Mouse (Mus musculus) stomach, postnatal 0 days (tissue): ENCODE measurements around the gene Tmem138. TPM values are rescaled to one million over a fixed set of nuclear protein-coding genes. Genes with fewer than 3 reads are reported as not detected.
A peak's percentile ranks its signal among the peaks of the same experiment; 100 is the strongest.

Experiments used
- ATAC-seq: fragments of 200-750 bp; cut with Nextera tagmentation; 2 replicates; pipeline ENCODE4 v1.8.0; 2017; ENCODE audit not compliant: low FRiP score, low TSS enrichment
- DNase-seq: peaks from one replicate; pipeline ENCODE4 v3.0.0-alpha.2; 2016; ENCODE audit warnings: low spot score
- H3K27ac ChIP-seq: fragments of 300-500 bp; sonication (generic); replicated peaks from 2 replicates; pipeline ENCODE4 v1.5.1; 2014; ENCODE audit warnings: mild to moderate bottlenecking, control low read depth
- H3K27me3 ChIP-seq: fragments of 300-500 bp; sonication (generic); 2 replicates; pipeline ENCODE4 v1.6.1; 2014; ENCODE audit warnings: low read length; ENCODE audit not compliant: control insufficient read depth, insufficient read depth
- H3K36me3 ChIP-seq: fragments of 300-500 bp; sonication (generic); 2 replicates; pipeline ENCODE4 v1.6.1; 2014; ENCODE audit warnings: low read length, mixed read lengths; ENCODE audit not compliant: control insufficient read depth, insufficient read depth
- H3K4me1 ChIP-seq: fragments of 300-500 bp; sonication (generic); replicated peaks from 2 replicates; pipeline ENCODE4 v1.6.1; 2014; ENCODE audit warnings: antibody characterized with exemption; ENCODE audit not compliant: control insufficient read depth, insufficient read depth
- H3K4me2 ChIP-seq: fragments of 300-500 bp; sonication (generic); replicated peaks from 2 replicates; pipeline ENCODE4 v1.6.1; 2014; ENCODE audit warnings: low read depth, mild to moderate bottlenecking, control low read depth, moderate library complexity
- H3K4me3 ChIP-seq: fragments of 300-500 bp; sonication (generic); 2 replicates; pipeline ENCODE4 v1.5.1; 2014; ENCODE audit warnings: low read depth, low read length, control low read depth
- H3K9ac ChIP-seq: fragments of 300-500 bp; sonication (generic); 2 replicates; pipeline ENCODE4 v1.6.1; 2014; ENCODE audit warnings: mild to moderate bottlenecking, low read length, control low read depth, mixed read lengths
- H3K9me3 ChIP-seq: fragments of 300-500 bp; sonication (generic); 2 replicates; pipeline ENCODE4 v1.6.1; 2016; ENCODE audit warnings: low read length; ENCODE audit not compliant: control insufficient read depth
- CTCF ChIP-seq: IDR thresholded peaks from 2 replicates; pipeline ENCODE4 v1.5.1; 2016; ENCODE audit warnings: antibody characterized with exemption, low read depth, mild to moderate bottlenecking, moderate library complexity
- EP300 ChIP-seq: optimal IDR thresholded peaks from 2 replicates; pipeline ENCODE3; 2016; ENCODE audit warnings: antibody characterized with exemption
- WGBS: fragments of 180-500 bp; shearing (Covaris S2); extraction: QIAGEN DNeasy Blood & Tissue Kit; methylation state at CpG from one replicate; pipeline ENCODE4 v1.1.7; 2014; 5-methylcytosine and 5-hydroxymethylcytosine counted together
- polyA plus RNA-seq: library from polyadenylated mRNA; unstranded; fragments of >200 nt; fragmentation: Nextera tagmentation; extraction: Ambion mirVana; gene quantifications from 2 replicates; pipeline ENCODE4 v1.2.1, GENCODE M21; 2015

Tmem138 gene
- polyA plus RNA-seq, 1 experiment from 2014 or later, result 12.2 TPM

GRCm38 (mm10) chr19:10603660-10604523, 26.7 kb upstream of the Tmem138 start:
- H3K9ac ChIP-seq, result peak overlapping the region; percentile 74
- no peak for ATAC-seq

GRCm38 (mm10) chr19:10602787-10603186, 25.6 kb upstream of the Tmem138 start:
- Histone ChIP-seq H3K27me3 (no peaks in the 10 kb centered on the region), H3K4me3 (peak overlapping the region; percentile 29; the same call in 1 of the 2 replicates), H3K27ac (peak overlapping the region; percentile 92), H3K9ac (peak overlapping the region; percentile 59), H3K36me3 (peaks cover 4% of the 10 kb centered on the region; the same call in 1 of the 2 replicates), H3K4me1 (peaks cover 8% of the 10 kb centered on the region; the same call in 1 of the 2 replicates), H3K4me2 (peak overlapping the region; percentile 58), H3K9me3 (no peaks in the 10 kb centered on the region)
- DNase-seq (peak; percentile 91), ATAC-seq (peak; percentile 55; the same call in 1 of the 2 replicates)
- TF ChIP-seq CTCF (peak; percentile 93), EP300 (no peak)
- 4% methylated on average over 9 of the region's 9 CpGs for WGBS

More at GRCm38 (mm10) chr19:10603660-10604523, 26.7 kb upstream of the Tmem138 start:
- peak overlapping the region; percentile 69; the same call in 1 of the 2 replicates for H3K4me2 ChIP-seq
- no peak overlapping the region for H3K27ac ChIP-seq
- WGBS, result 77% methylated on average over 18 of the region's 18 CpGs
- H3K36me3 ChIP-seq, result peaks cover 10% of the 10 kb centered on the region; the same call in 1 of the 2 replicates
- no peaks in the 10 kb centered on the region for H3K9me3 ChIP-seq
- no peaks in the 10 kb centered on the region for H3K27me3 ChIP-seq
- peaks cover 8% of the 10 kb centered on the region; the same call in 1 of the 2 replicates for H3K4me1 ChIP-seq
- no peak for TF ChIP-seq CTCF
- TF ChIP-seq EP300, result no peak
- no peak overlapping the region for H3K4me3 ChIP-seq
- no peak for DNase-seq

GRCm38 (mm10) chr19:10602247-10602769, 25.1 kb upstream of the Tmem138 start:
- Histone ChIP-seq H3K36me3 (no peaks in the 10 kb centered on the region; the same call in 1 of the 2 replicates), H3K27me3 (no peaks in the 10 kb centered on the region), H3K9ac (peak overlapping the region; percentile 59), H3K4me2 (peak overlapping the region; percentile 58), H3K4me1 (peaks cover 8% of the 10 kb centered on the region; the same call in 1 of the 2 replicates), H3K27ac (peak overlapping the region; percentile 92), H3K9me3 (no peaks in the 10 kb centered on the region), H3K4me3 (peak overlapping the region; percentile 29; the same call in 1 of the 2 replicates)
- TF ChIP-seq CTCF, result no peak
- TF ChIP-seq EP300, result no peak
- ATAC-seq (no peak), DNase-seq (no peak)
- 8% methylated on average over 6 of the region's 6 CpGs for WGBS

GRCm38 (mm10) chr19:10599648-10600047, 22.5 kb upstream of the Tmem138 start:
- Histone ChIP-seq H3K9me3 (no peaks in the 10 kb centered on the region), H3K27ac (no peak overlapping the region), H3K4me2 (no peak overlapping the region), H3K36me3 (no peaks in the 10 kb centered on the region; the same call in 1 of the 2 replicates), H3K27me3 (no peaks in the 10 kb centered on the region), H3K4me1 (0 out of 2 replicates have a peak, but pooled peaks cover 2% of the 10 kb centered on the region), H3K4me3 (no peak overlapping the region), H3K9ac (no peak overlapping the region)
- no peak for ATAC-seq
- no peak for DNase-seq
- TF ChIP-seq EP300 (no peak), CTCF (no peak)
- 96% methylated on average over 2 of the region's 2 CpGs for WGBS

- no peaks in the 10 kb centered on the region for H3K9me3 ChIP-seq
- H3K4me3 ChIP-seq, result no peak overlapping the region
- no peaks in the 10 kb centered on the region; the same call in 1 of the 2 replicates for H3K36me3 ChIP-seq
- no peaks in the 10 kb centered on the region for H3K27me3 ChIP-seq
- H3K27ac ChIP-seq, result no peak overlapping the region
- no peak for TF ChIP-seq EP300
- peak; percentile 47; the same call in 1 of the 2 replicates for TF ChIP-seq CTCF
- no peak overlapping the region for H3K4me2 ChIP-seq
- WGBS, result 34% methylated on average over 3 of the region's 3 CpGs
- no peaks in the 10 kb centered on the region for H3K4me1 ChIP-seq
- no peak overlapping the region for H3K9ac ChIP-seq
- no peak for ATAC-seq
- DNase-seq, result peak; percentile 19
Measured at GRCm38 (mm10) chr19:10598188-10598587, 21.0 kb upstream of the Tmem138 start.
